In genomic region chr4:44028303-44029135, GRCm38 (mm10) we compare ENCODE assay signal across 8 mouse cellular contexts. TPM values are rescaled to one million over a fixed set of nuclear protein-coding genes. Genes with fewer than 3 reads are reported as not detected.
A peak's percentile ranks its signal among the peaks of the same experiment; 100 is the strongest.
DNase-seq lines count a peak whose midpoint lies in the region; ATAC-seq and TF ChIP-seq lines count a peak whose summit lies in the region.

No protein-coding gene starts in this region.

- H3K9ac ChIP-seq in lung, embryonic 14.5 days = no peak overlapping the region

- H3K27ac ChIP-seq in lung, embryonic 14.5 days (ENCODE audit: low read depth) = peak overlapping the region; percentile 46; the same call in 1 of the 2 replicates

- no peaks in the 10 kb centered on the region for H3K4me1 ChIP-seq in lung, embryonic 14.5 days (ENCODE audit: insufficient read depth)
- H3K4me1 ChIP-seq in lung, adult 2 months (ENCODE audit: control insufficient read depth, insufficient read depth, low read length) = no peaks in the 10 kb centered on the region

- DNase-seq in lung, embryonic 14.5 days = no peak
- DNase-seq in lung, postnatal 36 days = no peak
- peak; percentile 66 to 68 for DNase-seq in frontal cortex, postnatal 36 days (ENCODE audit: low spot score in 2 of 2)
- peak; percentile 60 to 63 for DNase-seq in layer of hippocampus, postnatal 36 days
- DNase-seq in right cerebral cortex, postnatal 25 days = peak; percentile 68
- DNase-seq in thymus, postnatal 10 days (ENCODE audit: low spot score in 2 of 2) = no peak
- no peak for DNase-seq in lung, adult 2 months

- no peak for ATAC-seq in lung, embryonic 14.5 days (ENCODE audit: insufficient read depth)
- ATAC-seq in megakaryocyte progenitor cell, adult 5-6 weeks (replicated peaks; ENCODE audit: poor library complexity) = no peak

- no peaks in the 10 kb centered on the region for H3K27me3 ChIP-seq in lung, embryonic 14.5 days (ENCODE audit: insufficient read depth, low read length)

- TF ChIP-seq CTCF in lung, embryonic 14.5 days (IDR thresholded peaks at IDR 0.05; ENCODE audit: low read depth) = no peak
- no peak for TF ChIP-seq CTCF in lung, adult 2 months (IDR thresholded peaks at IDR 0.05; ENCODE audit: insufficient read depth, low read length)

- WGBS in lung, embryonic 14.5 days = 46% methylated on average over 16 of the region's 16 CpGs
- 59% methylated on average over 16 of the region's 16 CpGs for WGBS in lung, adult 2 months

- no peaks in the 10 kb centered on the region for H3K9me3 ChIP-seq in lung, embryonic 14.5 days (ENCODE audit: low read depth, low read length)

- no peak overlapping the region for H3K4me3 ChIP-seq in lung, embryonic 14.5 days (ENCODE audit: low read depth, low read length)
- H3K4me3 ChIP-seq in lung, adult 2 months (replicated peaks; ENCODE audit: extremely low read depth, low read depth, low read length) = no peak overlapping the region

- no peak overlapping the region for H3K4me2 ChIP-seq in lung, embryonic 14.5 days

- no peak for TF ChIP-seq POLR2A in lung, adult 2 months (IDR thresholded peaks at IDR 0.05; ENCODE audit: borderline replicate concordance, extremely low read depth, low read depth, low read length)

- peaks cover 100% of the 10 kb centered on the region for H3K36me3 ChIP-seq in lung, embryonic 14.5 days (ENCODE audit: insufficient read depth)

RNA-seq across cellular contexts. Expression of gene Clta, which starts 24.3 kb away (rescaled TPM):
- polyA plus RNA-seq in lung, embryonic 14.5 days (2014; fragmentation: Nextera tagmentation; extraction: Ambion mirVana) = 227 and 237 TPM in 2 replicates
- total RNA-seq in layer of hippocampus, postnatal 36 days (2021) = 100 to 1,000 TPM; 280 to 304 TPM
- polyA plus RNA-seq in lung, adult 2 months (2012; rRNA removed) = 165 and 187 TPM in 2 replicates
- 302 and 347 TPM in 2 replicates for total RNA-seq in megakaryocyte progenitor cell, adult 5-6 weeks (2015)
- 439 and 441 TPM in 2 replicates for total RNA-seq in megakaryocyte progenitor cell, adult 5-6 weeks (2017)

RNA-seq across cellular contexts. Expression of gene Ccin, which starts 45.2 kb away (rescaled TPM):
- not detected in 2 replicates for polyA plus RNA-seq in lung, embryonic 14.5 days (2014; fragmentation: Nextera tagmentation; extraction: Ambion mirVana)
- not detected for total RNA-seq in layer of hippocampus, postnatal 36 days (2021)
- polyA plus RNA-seq in lung, adult 2 months (2012; rRNA removed) = 0.07 and 0.14 TPM in 2 replicates
- total RNA-seq in megakaryocyte progenitor cell, adult 5-6 weeks (2015) = not detected in 2 replicates
- total RNA-seq in megakaryocyte progenitor cell, adult 5-6 weeks (2017) = not detected in 2 replicates

RNA-seq across cellular contexts. Expression of gene Gne, which starts 55.5 kb away (rescaled TPM):
- 37.3 and 38.5 TPM in 2 replicates for polyA plus RNA-seq in lung, embryonic 14.5 days (2014; fragmentation: Nextera tagmentation; extraction: Ambion mirVana)
- total RNA-seq in layer of hippocampus, postnatal 36 days (2021) = 10 to 100 TPM; 43.7 to 50.9 TPM
- 23.9 and 31.4 TPM in 2 replicates for polyA plus RNA-seq in lung, adult 2 months (2012; rRNA removed)
- total RNA-seq in megakaryocyte progenitor cell, adult 5-6 weeks (2015) = 24.5 and 28.2 TPM in 2 replicates
- 32.7 and 33.6 TPM in 2 replicates for total RNA-seq in megakaryocyte progenitor cell, adult 5-6 weeks (2017)

Comparison
In these comparisons a context has a peak if more than half of its experiments do, and no peak if none do; other contexts are left out.
1. DNase-seq: peak in frontal cortex, postnatal 36 days (2 of 2), layer of hippocampus, postnatal 36 days (2 of 2) and right cerebral cortex, postnatal 25 days (single experiment); none in lung, embryonic 14.5 days (single experiment), lung, postnatal 36 days (single experiment), thymus, postnatal 10 days (0 of 2) and lung, adult 2 months (single experiment).